Mouse (Mus musculus): ENCODE measurements around the gene Ccng2. TPM values are rescaled to one million over a fixed set of nuclear protein-coding genes. Genes with fewer than 3 reads are reported as not detected.
A peak's percentile ranks its signal among the peaks of the same experiment; 100 is the strongest.

The Ccng2 gene
- total RNA-seq, 2 experiments from 2014 or later: 49.1 to 54.8 TPM

DNA sequence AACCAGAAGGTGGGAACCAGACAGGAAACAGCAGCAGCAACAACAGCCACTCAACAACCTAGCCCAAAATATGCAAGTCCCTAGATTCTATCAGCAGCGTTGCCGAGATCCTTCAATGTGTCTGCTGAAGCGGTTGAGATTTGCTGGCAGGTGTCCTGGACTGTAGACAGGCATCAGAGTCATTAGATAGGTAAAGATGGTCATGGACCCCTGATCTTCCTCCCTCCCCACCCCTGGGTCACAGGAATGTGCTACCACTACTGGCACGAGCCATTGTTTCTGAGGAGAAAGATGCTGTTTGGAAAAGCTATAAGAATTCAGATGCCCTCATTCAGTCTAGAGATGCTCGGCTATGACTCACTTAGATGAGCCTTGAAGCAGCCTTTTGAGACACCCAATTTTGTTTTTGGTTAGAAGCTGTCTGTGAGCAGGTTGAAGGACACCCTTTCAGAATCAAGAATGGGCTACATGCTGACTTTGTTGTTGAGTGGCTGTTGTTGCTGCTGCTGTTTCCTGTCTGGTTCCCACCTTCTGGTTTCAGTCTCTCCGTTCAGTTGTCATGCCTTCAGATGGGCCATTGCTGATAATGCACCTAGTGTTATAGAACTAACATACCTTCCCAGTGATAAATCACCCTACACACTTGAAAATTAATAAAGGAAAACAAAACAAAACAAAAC lies 3.5 kb upstream of the Ccng2 start:
- DNase-seq: no peak

DNA sequence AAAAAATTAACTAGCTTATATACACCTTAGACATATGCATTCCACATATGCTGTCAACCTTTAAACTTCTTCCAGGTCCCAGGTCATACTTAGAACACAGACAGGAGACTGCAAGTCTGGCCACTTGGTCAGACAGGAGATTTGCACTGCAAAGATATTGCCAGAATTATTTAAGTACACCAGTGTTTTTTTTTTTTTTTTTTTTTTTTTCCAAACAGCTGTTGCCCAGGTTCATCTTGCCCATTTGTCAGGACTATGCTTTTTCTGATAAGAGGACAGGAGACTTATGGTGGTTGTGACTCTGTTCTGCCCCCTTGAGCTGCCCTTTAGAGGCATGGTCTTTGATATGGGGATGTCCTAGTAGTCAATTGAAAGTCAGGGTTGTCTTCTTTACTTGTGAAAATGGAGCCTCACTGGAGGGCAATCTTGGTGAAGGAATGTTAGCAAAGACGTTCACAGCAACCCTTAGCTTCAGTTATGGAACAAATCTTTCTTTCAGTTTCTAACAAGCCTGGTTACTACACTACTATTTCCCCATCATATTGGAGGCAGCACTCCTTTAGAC lies 2.8 kb upstream of the Ccng2 start:
- no peak for DNase-seq

DNA sequence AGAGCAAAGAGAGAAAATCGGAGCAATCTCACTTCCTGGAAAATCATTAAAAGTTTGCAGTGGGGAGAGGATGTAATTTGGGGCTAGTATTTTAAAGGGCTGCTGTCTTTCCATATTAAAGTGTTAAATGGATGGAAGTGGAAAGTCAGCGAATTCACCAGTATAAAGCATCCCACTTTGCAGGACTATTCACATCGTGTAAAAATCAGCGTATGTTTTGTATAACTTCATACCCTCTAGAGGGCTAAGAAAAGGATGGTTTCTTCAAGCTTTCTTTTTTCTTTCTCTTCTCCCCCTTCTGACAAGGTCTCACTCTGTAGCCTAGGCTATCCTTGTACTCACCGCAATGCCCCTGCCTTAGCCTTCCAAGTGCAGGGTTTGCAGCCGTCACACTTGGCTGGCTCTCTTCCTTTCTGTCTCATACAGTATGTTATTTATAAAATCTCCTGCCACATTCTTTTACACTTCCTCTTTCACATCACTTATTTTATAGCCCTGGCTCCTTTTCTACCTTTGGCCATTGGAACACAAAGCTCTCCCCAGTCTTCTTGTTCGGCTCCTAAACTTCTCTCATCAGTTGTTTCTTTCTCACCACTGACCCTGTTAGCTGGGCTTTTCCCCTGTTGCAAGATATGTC lies 1.8 kb upstream of the Ccng2 start:
- no peak for DNase-seq

DNA sequence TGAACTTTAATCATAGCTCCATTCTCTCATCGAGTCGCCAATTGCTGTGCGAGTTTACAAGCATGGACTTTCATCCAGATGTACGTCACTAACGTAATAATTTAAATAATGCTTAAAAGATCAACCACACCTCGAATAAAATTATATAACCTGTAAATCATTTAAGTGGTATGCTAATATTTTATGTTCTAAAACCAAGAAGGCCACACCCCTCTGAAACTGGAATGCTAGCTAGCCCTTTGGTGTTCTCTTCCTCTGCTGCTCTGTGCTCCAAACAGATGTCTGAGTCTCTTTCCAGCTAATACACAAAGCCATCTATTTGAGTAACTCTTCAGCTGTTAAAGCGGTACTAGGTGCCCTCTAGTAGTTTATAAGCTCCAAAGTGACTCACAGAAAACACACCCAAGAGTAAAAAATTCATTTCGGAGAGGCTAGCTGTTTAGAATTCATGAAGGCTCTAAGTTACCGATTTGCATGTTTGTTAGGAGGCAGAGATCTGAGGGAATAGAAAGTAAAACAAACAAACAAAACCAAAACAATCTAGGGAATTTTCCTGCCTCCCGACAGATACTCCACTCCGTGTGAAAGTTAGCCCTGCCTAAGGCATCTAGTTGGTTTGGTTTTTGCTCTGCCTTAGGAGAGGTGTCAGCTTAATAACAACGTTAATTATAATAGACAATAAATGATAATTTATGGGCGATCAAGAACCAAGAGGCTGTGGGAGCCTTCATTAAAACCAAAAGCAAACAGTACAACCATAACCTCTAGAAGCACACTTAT lies 1.1 kb upstream of the Ccng2 start:
- DNase-seq: no peak

DNA sequence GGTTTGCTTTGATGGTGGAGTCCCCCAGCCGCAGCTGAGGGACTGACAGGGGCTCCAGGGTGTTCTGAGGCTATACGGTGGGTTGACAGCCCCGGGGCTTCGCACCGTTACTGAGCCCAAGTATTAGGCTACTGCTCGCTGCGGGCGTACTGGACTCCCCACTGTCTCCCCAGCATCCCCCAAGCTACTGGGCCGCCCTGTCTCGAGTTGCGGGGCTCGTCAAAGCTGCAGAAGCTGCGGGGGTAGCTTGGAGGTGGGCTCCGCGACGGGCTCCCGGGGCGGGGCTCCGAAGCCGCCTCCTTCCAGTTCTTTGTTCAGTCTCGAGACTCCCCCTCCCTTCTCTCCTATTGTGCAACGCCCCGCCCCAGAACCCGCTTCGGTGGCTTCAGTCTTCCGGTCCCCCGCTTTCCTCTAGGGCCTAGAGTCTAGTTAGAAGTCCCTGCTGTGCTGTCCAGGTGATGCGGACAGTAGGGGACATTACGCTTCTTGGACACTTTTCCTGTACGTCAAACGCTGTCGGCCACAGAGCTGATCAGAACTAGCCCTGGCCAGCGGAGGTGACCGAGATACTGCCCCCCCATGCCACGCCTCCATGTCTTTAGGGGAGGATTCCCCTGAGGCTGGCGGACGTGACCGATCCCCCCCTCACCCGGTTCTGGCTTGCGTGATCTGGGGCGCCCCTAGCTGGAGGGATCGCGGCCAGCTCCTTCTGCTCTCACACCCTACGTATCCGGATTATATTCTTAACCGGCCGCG lies 972 bp downstream of the Ccng2 start:
- peak; percentile 79 to 81 for DNase-seq

DNA sequence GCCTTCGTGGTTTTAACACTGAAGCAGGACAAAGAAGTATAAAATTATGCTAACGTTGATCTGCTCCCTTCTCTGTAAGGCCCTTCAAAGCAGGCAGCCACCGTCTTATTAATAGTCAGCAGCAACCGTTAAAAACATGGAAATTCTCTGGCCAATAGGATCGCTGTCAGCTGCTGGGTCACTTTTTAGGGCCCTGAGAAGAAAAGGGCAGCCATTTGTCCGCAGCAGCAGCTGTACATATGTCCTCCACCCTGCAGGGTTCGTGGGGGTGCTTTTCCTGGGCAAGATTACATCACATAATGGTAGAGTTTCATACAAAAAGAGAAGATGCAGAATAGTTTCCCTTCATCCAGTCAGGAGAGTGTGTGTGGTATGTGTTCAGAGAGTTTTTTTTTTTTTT lies 3.0 kb downstream of the Ccng2 start:
- no peak for DNase-seq

DNA sequence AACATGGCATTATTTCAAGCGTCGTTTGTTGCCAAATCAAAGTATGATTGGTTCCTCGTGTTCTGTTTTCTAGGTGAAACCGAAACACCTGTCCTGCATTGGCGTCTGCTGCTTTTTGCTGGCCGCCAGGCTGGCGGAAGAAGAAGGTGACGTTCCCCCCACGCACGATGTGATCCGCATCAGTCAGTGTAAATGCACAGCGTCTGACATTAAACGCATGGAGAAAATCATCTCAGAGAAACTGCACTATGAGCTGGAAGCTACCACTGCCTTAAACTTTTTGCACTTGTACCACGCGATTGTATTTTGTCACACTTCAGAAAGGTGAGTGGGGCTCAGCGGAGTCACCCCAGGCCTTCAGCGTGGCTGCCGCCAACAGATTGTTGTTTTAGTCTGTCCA lies 3.7 kb downstream of the Ccng2 start:
- no peak for DNase-seq

DNA sequence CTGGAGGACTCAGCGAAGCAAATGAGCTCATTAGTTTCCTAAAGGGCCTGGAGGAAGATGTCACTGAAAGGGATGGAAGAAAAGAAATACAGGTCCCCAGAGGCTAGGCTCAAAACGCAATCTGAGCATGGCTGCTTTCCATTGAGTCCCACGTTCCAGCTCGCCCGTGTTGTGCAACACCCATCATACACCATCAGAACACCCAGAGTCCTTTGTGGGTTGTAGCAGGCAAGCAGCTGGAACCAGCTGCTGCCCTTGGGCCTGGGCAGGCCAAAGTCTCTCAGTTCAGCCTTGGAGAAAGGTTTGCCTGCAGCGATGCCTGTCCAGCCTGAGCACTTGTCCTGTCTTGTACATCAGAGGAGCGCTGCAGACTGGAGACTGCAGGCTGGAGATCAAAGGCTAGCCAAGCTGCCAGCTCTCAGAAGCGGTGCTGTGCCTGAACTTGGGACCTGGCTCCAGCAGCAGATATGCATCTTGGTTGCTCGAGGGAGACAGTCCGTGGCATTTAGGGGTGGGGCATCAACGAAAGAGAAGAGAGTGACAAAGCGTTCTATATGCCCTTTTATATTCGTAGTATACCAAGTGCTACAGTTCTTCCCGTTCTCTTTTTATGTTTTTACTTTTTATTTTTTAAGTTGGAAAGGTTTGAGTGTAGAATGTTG lies 15.5 kb downstream of the Ccng2 start:
- no peak for DNase-seq

DNA sequence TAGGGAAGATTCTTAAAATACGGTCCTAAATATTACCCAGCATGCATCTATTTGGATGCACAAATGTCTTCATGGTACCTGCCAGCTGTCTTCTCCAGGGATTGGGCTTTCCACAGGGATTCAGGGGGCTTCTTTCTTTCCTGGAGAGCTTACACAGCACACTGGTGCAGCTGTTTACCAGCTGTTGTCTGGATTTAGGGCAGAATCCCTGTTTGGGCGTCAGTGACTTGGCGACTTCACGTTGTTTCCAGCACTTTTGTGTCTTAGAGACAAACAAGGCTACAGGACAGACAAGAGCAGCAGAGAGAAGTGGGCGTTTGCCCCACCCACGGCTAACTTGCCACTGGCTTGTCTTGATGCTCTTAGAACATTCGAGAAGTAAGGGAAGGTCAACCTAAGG lies 16.1 kb downstream of the Ccng2 start:
- no peak for DNase-seq

DNA sequence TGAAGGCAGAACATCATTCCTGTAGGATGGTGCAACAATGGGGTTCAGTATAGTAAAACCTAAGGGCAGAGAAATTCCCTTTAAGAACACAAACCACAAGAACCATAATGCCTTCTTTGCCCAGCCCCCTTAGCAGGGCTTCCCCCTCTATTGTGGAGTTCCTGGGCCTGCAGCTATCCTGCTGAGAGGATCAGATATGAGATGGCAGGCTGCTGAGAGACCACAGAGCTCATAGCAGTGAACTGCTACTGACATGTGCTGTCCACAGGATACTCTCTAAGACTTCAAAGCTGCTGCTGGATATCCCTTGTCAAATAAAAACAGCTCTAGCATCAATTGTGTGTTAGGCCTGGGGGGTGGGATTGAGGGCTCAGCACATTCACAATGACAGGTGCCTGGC lies 21.5 kb downstream of the Ccng2 start:
- no peak for DNase-seq

DNA sequence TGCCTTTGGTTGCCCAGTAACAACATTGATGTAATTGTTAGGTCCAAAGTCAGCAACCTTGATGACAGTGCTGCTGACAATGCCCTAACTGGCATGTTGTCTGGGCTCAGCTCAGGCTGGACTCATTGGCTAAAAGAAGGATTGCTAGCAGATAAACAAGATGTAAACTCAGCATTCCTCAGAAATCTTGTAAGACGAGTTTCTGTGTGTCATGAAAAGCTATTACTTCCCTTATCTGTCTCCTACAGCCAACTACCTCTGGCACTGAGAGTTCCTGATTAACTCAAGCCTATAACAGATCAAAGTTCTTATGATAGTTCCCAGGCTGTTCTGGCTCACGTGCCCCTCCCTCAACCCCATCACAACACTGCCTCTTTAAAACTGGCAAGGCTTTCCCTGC lies 23.2 kb downstream of the Ccng2 start:
- DNase-seq: no peak

DNA sequence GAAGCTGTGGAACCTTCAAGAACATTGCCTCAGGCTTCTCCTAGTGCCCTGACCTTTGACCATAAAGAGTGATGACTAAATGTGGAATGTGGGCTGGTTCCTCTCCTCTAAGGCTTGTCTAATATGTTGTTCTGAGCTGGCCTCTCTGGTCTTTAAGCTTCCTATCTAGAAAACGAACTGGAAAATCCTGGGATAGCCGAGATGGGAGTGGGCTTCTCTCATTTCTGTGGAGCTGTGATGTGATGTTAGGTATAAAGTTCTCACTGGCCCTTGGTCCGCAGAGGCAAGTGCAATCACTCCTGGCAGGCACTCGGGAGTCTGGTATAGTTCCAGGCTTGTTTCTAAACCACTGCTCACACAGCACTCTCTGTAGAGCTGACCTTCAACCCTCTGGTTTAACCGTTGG lies 29.3 kb downstream of the Ccng2 start:
- no peak for DNase-seq

DNA sequence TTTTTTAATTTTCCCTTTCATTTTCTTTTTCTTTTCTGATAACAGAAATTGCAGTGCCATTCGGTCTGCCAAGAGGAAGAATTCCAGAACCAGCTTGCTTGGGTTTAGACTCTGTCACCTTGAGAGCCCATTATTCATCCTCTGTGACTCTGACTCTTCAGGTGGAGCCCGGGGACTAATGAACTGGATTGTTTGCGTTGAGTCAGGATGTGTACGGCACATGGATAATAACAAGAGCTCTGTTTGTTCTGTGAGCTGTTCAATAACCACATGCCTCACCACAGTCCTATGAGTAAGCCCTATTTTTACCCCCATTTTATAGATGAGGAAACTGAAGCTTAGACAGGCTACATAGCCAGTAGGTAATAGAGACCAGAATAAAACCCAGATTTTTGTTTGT lies 29.7 kb downstream of the Ccng2 start:
- no peak for DNase-seq

DNA sequence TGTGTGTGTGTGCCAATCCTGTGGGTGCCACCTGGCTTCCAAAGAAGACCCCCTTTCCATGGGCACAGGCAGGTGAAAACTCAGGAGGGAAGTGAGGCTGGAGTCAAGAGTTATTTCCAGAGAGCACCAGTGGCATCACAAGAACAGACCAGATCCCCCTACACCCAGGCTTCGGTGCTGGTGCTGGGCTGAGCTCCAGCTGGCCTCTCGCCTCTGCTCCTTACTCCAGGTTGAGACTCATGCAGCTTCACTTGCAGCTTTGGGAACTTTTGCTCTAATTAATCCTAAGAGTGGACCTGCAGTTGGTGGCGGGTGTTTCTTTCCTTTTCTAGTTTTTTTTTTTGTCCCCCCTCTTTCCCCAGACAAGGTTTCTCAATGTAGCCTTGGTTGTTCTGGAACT lies 30.3 kb downstream of the Ccng2 start:
- no peak for DNase-seq

DNA sequence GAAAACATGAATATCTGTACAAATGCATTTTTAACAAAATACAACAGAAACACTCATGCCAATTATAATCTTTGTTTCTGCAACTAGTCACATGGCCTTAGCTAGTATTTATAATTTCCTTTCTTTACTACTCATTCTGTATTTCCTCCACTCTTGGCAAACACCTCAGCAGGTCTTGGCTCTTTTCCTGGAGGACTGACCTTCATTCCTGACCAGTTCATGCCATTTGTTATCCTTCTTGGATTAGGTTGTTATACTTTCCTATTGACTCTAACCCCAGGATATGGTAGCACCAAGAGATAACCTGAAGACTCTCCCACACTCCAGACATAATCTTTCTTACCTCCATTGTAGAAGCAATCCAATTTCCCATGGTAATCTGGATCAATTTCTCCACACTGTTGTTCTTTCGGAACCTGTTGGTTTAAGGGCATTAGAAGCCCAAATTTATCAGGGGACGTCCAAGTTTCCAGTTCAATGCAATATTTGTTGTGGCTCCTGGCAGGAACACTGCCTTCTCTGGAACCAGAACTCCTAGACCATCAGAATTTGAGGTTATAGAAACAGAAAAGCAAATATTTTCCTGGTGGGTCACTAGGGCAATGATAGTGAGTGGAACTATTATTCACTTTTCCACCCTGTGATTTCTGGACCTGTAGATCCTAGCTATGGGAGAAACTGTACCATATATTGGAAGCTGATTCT lies 38.2 kb downstream of the Ccng2 start:
- no peak for DNase-seq

DNA sequence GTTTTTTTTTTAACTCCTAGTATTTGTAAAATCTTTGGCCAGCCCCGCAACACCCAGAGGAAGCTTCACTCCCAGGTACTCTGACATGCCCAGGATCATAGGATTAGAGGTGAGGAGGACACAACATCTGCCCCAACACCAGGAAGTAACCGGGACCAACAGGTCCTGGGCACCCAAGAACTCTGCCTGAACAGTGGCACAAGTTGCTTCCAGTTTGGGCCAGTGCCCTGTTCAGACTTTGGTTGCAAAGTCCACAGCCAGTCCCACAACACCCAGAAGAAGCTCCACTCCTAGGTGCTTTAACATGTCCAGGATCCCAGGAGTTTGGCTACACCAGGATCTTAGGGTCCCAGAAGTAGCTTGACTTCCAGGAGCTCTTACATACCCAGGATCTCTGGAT lies 41.9 kb downstream of the Ccng2 start:
- no peak for DNase-seq

DNA sequence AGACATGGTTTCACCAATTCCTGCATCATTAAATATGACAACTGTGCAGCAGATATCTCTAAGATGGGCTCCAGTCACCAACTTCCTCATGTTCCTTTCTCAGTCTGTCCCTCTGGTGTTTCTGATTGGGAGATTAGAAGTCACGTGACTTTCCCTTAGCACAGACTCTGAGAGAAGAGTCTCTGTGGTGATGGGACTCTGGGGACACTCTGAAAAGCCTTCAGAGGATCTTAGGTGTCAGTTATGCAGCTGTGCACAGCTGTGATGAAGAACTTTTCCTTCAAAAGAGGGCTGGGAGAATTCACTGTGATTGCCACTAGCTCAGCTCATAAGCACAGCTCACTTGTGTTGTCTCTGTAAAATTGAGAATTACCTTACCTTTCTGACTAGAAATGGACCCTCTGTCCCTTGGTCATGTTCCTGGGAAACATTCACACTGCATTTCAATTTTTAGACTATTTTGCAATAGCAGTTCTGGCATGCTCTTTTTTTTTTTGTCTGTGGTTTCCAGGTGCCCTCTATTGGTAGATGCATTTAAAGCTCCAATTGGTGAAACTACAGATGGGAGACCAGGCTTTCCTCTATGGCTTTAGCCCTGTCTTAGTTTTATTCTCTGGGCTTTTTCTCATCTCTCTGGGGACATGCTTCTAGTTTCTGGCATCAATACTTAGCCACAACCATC lies 56.4 kb downstream of the Ccng2 start:
- no peak for DNase-seq

Measured in layer of hippocampus, postnatal 36 days (tissue).